Mouse (Mus musculus) spleen, adult 12 weeks (tissue): ENCODE results near the gene Cdca7l.
A peak's percentile ranks its signal among the peaks of the same experiment; 100 is the strongest.

Experiments
- DNase-seq: peaks from one replicate; pipeline ENCODE4 v3.0.0; 2022; ENCODE audit warnings: low spot score

The Cdca7l gene

DNA sequence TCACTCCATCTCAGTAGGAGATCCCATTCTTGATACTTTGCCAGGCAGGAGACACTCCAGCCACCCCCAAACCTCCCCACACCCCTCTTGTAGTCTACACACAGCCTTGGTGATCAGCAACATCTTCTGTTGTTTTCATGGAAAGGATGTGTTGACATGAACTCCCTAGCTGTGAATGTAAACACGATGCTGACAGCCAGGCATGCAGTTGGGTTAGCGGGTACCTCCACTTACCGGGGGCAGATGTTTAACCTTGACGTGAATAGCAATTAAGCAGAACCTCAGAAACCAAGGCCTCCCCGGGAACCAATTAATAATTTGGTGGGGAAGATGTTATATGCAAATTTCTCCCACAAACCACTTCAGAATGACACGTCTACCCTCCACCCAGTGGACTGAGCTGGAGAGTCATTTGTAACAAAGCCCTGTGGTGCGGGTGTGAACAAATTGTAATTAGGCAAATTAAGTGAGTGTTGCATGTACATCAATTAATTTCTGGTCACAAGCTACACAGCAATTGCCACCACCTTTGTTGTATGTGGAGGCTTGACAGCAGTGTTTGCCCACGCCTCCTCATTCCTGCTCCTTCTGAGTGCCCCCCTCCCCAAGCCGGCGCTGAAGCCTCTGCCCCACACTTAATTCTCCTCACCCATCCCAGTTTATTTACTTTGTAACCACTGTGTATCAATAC is 5.4 kb downstream of the Cdca7l start:
- no peak for DNase-seq

DNA sequence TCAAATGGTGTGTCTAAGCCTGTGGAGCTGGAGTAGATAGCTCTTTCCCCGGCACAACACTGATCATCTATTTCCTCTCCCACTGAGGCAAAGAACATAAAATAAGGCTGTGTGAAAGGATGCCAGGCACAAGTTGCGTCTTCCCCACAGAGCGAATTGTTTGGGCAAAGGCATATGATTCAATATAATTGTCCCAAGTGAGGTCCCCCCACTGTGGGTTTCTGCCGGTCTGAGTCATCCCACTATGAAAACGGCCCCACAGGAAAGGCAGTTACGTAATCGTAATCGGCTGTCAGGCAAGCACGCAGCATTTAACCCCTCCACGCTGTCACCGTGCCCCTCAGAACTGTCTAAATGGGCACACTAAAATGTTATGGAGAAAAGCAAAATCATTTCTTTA is 6.0 kb downstream of the Cdca7l start:
- DNase-seq: no peak

DNA sequence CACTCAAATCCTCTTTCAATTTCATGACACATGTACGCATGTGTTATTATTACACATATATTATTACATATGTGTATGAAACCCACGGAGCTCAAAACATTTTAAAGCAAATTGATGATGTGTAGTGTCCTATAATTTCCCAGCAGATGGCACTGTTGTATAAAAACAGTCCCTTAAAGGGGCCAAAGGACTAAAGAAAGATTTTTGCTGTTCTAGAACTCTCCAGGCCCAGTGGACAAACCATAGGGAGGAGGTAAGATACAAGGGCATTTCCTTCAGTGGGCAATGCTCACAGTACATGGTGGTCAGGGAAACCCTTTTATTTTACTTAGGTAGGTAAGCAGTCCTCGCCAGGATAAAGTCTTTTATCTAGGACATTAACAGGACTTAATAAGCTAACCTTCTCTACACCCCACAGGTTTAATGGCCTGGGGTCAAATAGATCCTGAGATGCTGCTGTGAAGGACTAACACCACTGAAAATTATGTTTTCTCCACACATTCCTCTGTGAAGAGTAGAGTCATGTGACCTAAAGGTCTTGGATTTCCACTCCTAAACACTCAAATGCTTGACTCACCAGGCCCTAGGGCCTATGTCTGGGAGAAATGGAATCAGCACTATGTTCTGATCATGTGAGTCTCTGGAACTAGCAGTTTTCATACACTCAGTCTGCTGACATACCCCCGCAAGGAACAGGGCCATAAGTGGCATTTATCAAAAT is 16.2 kb downstream of the Cdca7l start:
- no peak for DNase-seq

DNA sequence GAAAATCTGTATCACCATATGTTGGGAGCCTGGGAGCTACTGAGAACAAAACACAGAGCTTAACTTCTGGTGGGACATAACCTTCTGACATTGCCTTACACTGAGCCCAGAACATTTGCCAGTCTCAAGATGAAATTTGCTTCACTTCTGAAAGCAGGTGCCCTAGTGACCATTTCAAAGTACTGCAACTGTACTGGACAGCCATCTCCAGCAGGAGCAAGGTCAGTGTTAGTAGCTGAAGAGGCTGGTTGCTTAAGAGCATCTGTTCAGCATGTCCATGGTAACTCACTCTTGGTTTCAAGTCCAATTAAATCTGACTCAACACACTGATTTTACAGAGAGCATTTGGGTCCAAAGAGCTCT is 16.8 kb downstream of the Cdca7l start:
- DNase-seq: no peak

DNA sequence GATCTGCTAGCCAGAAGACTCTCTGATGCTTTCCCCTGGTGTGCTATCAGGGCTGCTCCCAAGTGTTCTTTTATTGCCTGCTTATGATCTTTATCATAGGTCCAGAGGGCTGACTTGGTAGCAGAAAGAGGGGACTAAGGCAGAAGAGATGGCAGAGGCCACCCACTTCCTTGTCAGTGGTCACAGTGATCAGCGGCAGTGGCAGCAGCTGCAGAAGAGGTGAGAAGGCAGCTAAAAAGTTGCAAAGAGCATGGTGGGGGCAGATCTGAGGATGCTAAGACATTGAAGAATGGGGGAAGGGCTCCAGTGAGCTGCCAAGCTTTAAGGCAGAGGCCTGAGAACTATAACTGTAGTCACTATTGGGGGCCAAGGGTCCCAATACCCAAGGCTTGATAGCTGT is 17.3 kb downstream of the Cdca7l start:
- DNase-seq: no peak

DNA sequence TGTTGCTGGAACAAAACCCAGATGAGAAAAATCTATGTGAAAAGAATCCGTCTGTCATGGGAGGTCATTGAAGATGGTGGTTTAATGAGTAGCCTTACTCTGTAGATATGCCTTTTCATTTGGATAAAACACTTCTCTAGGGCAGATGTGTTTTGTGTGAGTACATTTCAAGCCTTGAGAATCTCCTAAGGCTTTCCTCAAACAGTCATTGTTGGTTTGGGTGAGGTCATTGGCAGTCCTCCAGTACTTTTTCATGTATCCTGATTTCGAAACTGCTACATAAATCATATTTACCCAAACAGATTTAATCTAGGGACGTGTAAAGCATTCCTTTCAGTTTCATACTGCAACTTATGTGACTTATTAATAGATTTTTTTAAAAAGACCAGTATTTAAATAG is 24.3 kb downstream of the Cdca7l start:
- no peak for DNase-seq

DNA sequence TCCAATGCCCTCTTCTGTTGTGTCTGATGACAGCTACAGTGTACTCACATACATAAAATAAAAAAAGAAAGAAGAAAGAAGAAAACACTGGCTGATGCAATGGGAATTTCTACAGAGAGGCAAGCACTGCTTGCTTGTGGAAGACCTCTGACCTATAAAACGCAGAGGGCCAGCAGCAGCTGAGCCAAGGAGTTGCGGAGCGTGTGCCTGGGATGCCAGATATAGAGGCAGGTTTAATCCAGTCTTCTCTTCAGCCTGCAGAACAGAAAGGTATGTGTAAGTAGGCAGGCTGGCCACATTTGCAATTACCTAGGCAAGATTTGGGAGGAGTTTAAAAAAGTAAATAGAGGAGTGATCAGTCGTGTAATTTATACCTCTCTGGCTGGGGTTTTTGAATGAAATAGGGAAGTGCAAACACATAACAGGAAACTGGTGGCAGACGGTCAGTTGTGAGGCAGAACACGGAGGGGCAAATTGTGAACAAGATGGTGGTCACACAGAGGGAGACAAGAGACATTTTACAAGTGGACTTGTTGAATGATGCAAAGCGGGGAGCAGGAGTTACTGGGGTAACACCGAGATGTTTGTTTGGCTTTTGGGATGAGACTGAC is 27.4 kb downstream of the Cdca7l start:
- no peak for DNase-seq

DNA sequence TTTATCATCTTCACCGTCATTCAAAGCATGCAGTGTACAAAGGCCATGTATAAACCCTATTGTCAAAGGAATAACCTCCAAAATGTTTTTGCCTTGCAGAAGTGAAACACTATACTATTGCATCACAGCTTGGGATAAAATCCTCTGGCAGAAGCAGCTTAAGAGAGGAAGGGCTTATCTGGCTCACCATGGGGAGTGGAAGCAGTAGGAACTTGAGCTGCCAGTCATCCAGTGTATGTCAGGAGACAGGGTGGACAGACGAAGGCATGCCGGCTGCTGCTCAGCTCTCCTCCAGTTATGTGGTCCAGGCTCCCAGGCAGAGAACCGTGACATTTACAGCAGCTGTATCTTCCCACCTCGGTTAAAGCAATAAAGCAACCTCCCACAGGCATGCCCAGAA is 28.1 kb downstream of the Cdca7l start:
- no peak for DNase-seq

DNA sequence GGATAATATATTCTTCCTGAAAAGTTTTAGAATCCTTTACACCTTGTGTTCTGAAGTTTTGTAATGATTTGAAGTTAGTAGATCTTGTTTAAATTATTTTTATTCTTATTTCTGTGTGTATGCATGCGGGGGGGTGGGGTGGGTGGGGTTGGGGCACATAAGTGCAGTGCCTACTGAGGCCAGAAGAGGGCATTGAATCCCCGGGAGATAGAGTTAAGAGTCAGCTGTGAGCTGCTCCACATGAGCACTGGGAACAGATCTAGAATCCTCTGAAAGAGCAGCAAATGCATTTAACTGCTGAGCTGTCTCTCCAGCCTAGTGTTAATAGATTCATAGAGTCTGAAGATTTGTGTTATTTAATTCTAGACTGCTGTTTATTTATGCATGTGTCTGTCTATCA is 30.6 kb downstream of the Cdca7l start:
- DNase-seq: no peak

DNA sequence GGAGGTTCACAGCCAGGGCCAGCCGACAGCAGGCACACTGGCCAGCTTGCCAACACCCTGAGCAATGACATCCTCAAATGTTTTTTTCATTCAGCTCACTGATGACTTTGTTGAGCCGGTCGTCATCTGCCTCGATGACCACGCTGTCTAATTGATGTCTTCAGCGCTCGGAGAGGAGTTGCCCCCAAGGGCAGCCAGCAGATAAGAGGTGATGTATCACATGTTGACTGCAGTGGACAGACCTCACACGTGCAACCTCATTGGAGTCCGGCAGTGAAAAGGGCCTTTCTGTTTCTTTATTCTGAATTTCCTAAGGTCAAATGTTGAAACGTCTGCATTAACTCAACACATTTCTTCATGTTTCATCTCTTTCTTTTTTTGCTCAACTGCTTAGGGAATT is 31.3 kb downstream of the Cdca7l start:
- no peak for DNase-seq

DNA sequence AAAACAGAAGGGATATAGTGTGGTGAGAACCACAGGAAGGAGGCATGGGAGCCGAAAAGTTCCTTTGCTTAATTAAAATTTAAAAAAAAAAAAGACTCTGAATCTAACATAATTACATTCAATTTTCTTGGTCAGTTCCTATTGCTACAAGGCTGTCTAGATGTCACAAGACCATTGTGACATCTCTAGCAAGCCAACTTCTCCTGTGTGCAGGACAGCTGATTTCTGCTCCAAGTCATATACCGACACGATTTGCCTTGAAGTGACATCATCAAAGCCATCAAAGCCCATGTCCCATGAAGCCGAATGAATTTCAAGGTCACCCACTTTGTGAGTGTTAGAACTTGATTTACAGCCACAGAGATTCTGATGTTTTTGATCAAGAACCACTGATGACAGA is 33.3 kb downstream of the Cdca7l start:
- no peak for DNase-seq

DNA sequence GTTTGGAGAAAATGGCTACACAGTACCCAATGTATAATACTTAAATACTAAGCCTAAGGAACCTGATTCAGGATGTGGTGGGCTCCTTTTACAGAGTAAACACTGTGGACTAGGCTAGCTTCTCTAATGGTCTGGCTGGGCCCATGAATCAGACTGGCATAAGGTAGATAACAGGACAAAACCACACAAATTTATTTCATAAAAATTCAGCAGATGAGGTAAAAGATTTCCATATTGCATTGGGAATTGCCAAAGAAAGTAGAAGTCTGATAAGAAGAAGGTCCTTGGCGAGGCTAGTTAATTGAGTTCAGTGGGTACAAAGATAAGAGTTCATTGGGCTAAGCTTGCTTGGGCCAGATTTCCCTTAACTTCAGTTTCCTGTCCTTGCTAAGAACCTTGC is 36.6 kb downstream of the Cdca7l start:
- no peak for DNase-seq

DNA sequence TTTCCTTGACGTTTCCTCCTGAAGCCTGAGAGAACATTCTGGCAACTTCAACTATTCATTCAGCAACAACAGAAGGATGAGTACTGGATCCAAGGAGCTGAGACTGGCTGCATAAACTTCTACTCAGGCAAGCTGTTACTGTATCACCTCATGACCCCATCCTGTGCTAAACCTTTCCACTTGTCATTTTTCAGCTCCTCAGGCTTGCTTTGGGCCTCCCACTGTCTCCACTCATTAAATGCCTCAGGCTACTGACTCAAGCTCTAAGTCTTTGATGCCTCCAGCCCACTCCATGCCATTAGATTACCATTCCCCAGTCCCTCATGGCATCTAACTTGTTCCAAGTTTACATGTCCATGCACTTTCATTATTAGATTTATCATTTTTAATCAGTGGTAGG is 38.6 kb downstream of the Cdca7l start:
- DNase-seq: no peak

DNA sequence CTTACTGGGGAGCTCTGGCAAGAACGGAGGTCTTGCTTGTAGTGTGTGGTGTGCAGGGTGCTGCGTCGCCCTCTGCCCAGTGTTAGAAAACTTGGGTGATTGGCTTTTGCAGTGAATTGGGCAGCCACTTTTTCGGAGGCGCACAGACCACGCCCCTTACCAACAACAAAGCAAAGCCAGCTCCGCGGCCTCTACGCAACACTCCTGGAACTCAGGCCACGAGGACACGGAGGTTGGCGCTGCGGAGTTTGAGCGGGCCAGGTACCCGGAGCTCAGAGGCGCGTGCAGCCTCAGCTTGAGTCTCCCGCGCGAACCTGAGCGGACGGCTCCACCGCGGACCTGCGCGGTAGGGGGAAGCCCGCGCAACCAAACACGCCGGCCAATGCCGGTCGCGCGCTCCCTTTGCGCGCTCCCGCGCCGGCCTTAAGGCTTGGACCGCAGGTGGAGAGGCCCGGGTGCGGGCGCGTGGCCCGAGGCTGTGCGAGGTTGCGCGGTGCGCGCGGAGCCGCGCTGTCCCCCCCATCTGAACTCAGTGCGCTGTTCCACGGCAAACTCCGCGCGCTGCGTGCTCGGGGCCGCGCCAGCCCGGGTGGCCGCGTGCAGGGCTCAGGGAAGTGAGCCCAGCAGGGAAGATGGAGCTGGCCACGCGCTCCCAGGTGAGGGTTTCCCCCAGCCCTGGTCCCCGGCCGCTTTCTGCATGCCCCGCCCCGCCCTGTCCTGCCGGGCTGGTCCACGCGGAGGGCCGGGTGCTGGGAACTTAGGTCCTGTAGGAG is 39.4 kb downstream of the Cdca7l start:
- peak; percentile 49 for DNase-seq

DNA sequence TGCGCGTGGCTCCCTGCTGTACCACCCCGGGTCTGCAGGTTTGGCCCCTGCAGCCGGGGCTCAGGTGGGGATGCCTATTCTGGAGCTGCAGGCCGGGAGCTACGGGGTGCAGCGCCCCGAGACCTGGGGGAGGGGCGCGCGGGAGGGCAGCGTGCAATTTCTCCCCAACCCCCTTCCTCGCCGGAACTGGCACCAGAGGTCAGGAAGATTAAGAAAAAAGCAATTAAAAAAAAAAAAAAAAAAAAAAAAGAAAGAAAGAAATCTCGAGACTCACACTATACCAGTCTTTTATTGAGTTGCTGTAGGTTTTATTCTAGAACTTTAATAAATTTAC is 40.0 kb downstream of the Cdca7l start:
- no peak for DNase-seq

DNA sequence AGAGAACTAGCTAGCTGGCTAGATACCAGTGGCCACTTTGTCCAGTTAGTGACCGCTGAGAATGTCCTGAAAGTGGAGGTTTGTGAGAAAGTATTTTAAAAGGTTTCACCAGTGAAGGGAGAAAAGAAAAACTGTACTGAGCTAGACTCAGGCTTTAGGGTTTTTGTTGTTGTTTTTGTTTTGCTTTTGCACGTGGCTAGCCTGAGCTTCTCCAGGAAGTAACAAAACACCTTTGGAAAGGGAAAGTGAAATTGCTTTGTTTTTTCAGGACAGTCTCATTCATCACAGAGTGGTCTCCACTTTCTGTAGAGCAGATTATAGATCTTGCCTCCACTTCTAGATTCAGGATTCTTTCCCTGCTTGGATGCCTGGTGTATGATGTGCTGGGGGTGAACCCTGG is 40.8 kb downstream of the Cdca7l start:
- DNase-seq: no peak

DNA sequence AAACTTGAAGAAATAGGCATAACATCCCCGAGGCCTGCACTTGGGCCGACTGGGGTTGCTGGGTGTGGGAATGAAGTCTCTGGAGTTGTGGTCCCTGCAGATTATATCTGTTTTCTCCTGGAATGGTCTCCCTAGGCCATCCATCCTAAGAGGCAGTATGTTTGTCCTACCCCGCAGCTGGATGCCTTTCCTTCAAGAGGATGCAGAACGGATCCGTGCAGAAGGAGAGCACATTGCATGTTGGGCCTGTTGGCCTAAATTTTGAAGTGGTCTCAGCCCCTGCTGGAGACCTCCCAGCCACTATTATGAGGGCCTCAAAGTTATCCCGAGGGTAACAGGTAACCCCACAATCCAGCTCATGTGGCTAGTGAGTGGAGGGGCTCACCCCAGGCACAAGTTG is 44.5 kb downstream of the Cdca7l start:
- no peak for DNase-seq

DNA sequence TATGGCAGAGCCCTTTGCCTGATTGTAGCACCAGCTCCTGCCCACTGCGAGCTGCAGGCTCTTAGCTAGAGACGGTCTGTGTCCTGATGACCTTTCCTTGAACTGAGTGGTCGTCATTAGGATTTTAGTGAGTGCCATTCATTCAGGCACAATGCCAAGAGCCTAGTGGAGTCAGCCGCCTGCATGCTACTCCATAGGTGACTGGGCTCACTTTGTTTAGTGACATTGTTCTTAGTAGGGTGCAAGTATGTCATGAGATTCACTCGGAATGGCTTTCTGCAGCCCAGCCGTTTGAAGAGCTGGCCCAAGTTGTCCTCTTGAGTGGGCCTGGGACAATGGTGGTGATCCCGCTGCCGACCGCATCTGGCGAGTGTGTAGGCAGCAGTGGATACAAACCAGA is 46.4 kb downstream of the Cdca7l start:
- DNase-seq: no peak

DNA sequence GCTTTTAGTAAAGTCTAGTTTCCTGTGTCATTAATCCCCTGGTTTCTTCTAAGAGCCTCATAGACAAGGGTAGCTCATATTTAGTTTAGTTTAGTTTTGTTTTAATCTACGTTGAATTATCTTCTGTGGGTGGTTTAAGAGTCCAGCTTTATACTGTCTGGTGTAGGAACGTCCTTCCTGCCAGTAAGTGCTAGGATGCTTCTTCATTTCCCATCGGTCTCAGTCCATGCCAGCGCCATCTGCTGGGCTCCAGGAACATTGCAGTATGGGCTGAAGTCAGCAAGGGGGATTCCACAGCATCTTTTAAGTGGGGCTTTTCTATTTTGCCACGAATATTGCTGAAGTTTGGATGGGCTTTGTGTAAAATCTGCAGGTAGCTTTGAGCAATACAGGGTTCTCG is 49.2 kb downstream of the Cdca7l start:
- DNase-seq: peak; percentile 8

DNA sequence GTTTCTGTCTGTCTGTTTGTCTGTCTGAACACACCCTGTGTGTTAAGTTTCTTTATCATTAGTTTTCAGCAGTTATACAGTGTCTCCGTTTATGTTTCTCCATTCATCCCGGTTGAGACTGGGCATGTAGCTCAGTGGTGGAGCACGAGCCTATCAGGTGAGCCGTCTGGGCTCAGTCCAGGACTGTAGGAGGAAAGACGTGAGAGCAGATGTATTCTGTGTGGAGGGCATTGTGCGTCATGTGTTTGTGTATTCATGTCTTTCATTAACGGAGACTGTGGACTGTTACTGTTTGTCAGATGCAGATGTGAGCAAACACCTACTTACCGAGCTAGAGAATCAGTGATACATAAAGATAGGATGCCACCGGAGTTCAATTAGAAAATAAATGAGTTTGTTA is 52.9 kb downstream of the Cdca7l start:
- no peak for DNase-seq

DNA sequence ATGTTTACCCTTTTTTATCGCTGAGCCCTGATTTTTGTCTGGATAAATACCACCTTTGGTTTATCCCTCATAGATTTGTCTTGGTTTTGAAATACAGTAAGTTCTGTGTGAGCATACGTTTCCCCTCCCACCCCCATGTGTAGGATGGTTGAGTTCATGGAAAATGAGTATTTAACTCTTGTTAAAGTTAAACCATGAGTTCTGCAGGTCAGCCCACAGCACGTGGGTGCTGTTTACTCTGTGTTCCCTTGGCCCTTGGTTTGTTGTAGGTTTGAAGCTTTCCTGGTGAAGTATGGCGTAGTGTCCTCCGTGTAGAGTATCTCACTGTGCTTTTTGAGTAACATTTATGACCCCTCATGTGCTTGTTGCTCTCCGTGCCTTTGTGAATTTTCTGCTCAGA is 53.8 kb downstream of the Cdca7l start:
- DNase-seq: no peak

DNA sequence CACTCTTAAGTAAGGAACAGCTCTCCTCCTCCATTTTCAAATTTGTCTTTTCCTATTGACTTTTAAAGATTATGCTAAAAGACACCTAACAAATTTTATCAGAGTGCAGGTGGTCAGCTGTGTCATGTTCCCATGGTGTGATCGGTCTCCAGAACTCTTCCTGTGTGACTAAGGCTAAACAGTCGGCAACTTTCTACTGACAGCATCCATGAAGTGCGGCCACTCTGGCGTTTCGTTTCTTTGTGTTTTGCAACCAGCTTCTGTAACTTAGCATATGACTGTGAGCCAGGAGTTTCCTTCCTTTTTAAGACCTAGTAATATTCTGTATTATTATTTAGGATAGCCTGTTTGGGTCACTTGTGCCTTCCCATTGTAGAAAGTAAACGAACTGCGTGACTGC is 56.8 kb downstream of the Cdca7l start:
- DNase-seq: no peak

DNA sequence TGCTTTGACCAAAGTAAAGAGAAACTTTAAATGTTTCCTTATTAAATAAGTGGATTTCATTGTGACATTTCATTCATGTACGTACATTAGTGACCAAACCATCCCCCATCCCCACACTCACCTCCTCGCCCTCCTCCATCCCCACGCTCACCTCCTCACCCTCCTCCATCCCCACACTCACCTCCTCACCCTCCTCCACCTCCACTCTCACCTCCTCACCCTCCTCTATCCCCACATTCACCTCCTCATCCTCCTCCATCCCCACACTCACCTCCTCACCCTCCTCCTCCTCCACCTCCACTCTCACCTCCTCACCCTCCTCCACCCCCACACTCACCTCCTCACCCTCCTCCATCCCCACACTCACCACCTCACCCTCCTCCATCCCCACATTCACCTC is 57.2 kb downstream of the Cdca7l start:
- DNase-seq: no peak
